Mouse (Mus musculus) gastrocnemius, postnatal 14 days (tissue): ENCODE data around the gene Abcb11. TPM values are rescaled to one million over a fixed set of nuclear protein-coding genes. Genes with fewer than 3 reads are reported as not detected.

ENCODE experiments used
- DNase-seq: peaks from one replicate; pipeline ENCODE4 v3.0.0; 2021; ENCODE audit warnings: mixed read lengths
- intact Hi-C: fragments of 180-260 bp; cut with DNase I; formaldehyde crosslinking; loops from one replicate; pipeline ENCODE4 v1.15.1; 2025; ENCODE audit warnings: low total_unique reads
- total RNA-seq, 2 experiments: library from RNA; stranded (reverse); gene quantifications; 2 replicates each; pipeline ENCODE4 v1.2.3; 2021

Abcb11 gene
- total RNA-seq, 2 experiments from 2014 or later: not detected

DNA sequence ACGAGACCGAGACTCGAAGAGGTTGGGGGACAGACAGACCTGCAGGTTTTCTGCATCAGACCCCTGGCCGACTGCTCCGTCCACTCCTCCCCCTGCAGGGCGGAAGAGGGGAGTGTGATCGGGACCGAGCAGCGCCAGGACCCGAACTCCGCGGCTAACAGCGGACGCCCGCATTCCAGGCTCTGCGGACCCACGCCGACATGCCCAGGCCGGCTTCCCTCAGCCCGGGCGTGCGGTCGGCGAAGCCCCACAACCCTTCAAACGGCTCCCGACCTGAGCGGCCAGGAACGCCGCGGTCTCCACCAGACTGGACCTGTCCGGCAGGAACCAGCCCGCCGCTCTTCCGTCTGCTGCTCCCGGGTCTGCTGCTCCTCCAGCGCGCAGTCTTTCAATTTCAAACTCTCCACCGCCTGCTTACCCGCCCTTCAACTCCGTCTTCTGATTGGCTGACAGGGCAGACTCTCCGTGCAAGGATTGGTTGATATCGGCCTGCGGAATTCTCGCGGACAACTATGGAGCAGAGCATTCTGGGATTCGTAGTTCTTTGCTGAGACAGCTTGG, 136.5 kb downstream of the Abcb11 start, which contains the start of gene Spc25:
Spc25 (minus strand) TSS at position 404 of the 561 bp plus-strand sequence.
- peak; percentile 86 for DNase-seq
- intact Hi-C loops: no loop called here

GRCm38 (mm10) chr2:69205185-69205584, 137.2 kb downstream of the Abcb11 start:
- DNase-seq: no peak
- intact Hi-C loops: no loop called here

GRCm38 (mm10) chr2:69193555-69193954, 148.9 kb downstream of the Abcb11 start:
- intact Hi-C loops: no loop called here
- no peak for DNase-seq

DNA sequence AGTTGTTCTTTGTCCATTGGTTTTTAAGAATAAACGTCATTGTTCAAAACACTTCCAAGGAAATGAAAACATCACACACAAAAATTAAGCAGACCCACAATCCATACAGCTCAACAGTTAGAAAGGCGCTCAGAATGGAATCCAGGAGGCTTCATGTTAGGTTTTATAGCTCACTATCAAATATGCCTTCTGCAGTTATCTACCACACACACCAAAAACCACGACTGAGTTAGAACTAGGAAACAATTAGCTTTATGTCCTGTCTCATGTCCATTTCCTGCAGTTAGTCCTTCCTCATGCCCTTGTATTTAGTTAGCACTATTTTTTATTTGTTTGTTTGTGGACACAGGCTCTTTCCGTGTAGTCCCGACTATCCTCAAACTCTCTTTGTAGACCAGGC, 151.4 kb downstream of the Abcb11 start:
- no peak for DNase-seq
- intact Hi-C loops: no loop called here

DNA sequence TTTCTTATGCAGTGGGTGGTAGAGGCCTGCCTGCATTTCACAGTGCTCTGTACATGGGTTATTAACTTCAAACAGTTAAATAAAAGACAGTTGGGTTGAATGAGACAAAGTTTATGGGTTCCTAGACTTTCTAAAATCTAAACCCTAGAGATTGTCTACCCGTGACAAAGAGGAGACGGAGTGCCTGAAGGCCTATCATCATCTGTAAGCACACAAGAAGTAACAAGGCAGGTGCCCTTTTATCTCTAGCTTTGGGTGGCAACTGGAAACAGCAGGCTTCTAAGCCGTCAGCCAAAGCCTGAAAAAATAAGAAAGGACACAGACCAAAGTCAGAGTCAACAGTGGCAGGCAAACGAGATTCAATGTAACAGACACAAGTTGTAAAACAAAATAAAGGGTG, 153.2 kb downstream of the Abcb11 start:
- DNase-seq: no peak
- intact Hi-C loops: no loop called here

- DNase-seq: no peak
Observed at GRCm38 (mm10) chr2:69188732-69189131, 153.7 kb downstream of the Abcb11 start.

More at GRCm38 (mm10) chr2:69188732-69189131, 153.7 kb downstream of the Abcb11 start:
- intact Hi-C loops: no loop called here

Other genes with a start within 250 kb of the Abcb11 start
- gene Nostrin, start 206.8 kb downstream of the Abcb11 start, total RNA-seq: 1 to 10 TPM; 1.3 to 2.1 TPM
- 1 to 10 TPM; 2.5 to 3.6 TPM for gene Spc25, start 136.4 kb downstream of the Abcb11 start, total RNA-seq
- not detected for gene G6pc2, start 131.5 kb downstream of the Abcb11 start, total RNA-seq
- gene Dhrs9, start 37.8 kb upstream of the Abcb11 start, total RNA-seq: not detected
- not detected for gene Lrp2, start 243.4 kb upstream of the Abcb11 start, total RNA-seq